Mouse (Mus musculus) brain, adult 2 months (tissue): ENCODE data around the gene Olfr773.
A peak's percentile ranks its signal among the peaks of the same experiment; 100 is the strongest.
"Not testable (repeated sequence)": the region's sequence is repeated elsewhere in the genome, so short reads cannot be mapped to it uniquely, and the experiment has no call there.

Source experiments
- DNase-seq: peaks from one replicate; pipeline ENCODE4 v3.0.0; 2011; ENCODE audit warnings: low read depth, low spot score

Olfr773 gene

DNA sequence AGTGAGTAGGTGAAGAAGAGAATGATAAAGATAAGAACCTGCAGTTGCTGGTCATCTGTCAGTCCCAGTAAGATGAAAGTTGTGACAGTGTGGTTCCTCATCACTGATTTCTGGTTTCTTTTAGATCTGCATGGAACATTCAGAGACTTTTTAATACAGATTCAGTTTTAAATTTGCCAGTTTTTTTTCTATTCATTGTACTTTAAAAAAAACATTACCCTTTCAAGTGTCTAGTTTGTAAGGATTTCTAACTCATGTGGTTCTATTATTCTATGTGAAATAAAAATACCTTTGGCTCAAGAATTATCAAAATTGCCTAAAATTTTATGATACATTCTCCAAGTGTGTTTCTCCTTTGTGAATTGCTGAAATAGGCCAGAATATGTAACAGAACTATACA lies at the start of gene Olfr773:
Olfr773 (minus strand) TSS at position 101 of the 400 bp plus-strand sequence.
- not testable (repeated sequence) for DNase-seq

- DNase-seq = no peak
Observed at GRCm38 (mm10) chr10:129235904-129236303, 48.7 kb upstream of the Olfr773 start, which contains the start of gene Olfr774. Gene Olfr774, plus strand, starts transcription at chr10:129236204.

DNA sequence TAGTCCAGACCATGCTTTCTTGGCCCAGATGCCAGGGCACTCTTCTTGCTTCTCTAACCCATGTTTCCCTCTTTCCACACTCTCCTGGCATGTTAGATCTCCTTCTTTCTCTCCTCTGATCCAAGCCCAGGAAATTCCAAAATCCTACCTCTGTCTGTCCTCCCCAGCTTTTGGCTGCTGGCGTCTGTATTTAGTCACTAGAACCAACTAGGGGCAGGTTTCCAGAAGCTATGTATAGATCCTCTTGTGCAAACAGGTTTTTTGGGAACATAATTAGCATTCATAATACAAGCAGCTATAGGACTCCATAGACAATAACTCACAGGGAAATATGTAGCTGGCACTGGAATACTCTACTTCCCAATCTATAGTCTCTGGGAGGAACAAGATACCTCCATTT lies 43.5 kb upstream of the Olfr773 start:
- DNase-seq = peak; percentile 52

DNA sequence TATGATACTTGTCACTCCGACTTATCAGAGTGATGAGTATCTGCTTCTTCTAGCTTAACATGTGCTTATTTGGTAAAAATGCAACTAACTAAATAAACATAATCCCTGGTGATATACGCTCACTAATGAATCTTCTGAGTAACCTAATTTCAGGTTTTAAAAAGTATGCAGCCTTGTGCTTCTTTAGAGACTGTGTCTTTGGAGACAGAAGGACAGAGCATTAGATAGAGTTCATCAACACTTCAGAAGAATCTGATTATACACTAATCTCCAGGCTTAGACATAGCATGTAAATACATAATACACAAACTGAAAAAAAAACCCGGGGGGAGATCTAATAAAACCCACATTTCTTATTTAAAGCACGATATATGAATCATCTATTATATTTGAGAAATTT lies 9.4 kb downstream of the Olfr773 start, which contains the start of gene Olfr772:
Olfr772 (minus strand) TSS at position 101 of the 400 bp plus-strand sequence.
- DNase-seq = not testable (repeated sequence)

GRCm38 (mm10) chr10:129164651-129165050 lies 22.6 kb downstream of the Olfr773 start, which contains the start of gene Olfr771:
Gene Olfr771, minus strand, starts transcription at chr10:129164751.
- DNase-seq = no peak

DNA sequence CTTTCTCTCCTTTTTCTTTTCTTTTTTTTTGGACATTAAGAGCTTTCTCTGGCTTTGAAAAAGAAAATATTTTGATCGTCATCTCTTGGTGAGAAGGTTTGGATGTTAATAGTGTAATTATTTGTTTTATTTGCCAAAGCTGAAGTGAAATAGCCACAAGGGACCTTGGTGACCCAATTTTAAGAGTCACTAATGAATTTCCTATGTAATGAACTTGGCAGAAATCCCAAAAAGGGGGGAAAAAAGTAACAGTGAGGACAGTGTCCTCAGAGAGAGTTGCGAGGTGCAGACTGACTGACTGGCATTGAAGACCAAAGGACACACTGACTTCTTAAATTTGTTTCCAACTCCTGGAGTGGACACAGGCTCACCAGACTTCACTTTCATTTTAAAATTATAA lies 48.3 kb downstream of the Olfr773 start, which contains the start of gene Olfr770:
Olfr770 (minus strand) TSS at position 101 of the 400 bp plus-strand sequence.
- peak; percentile 1 for DNase-seq
